Mouse (Mus musculus) bone marrow, adult 2 months (tissue): ENCODE data around the gene Hspb11. TPM values are rescaled to one million over a fixed set of nuclear protein-coding genes. Genes with fewer than 3 reads are reported as not detected.

ENCODE experiments used
- H3K27ac ChIP-seq: fragments of 200-500 bp; 2 replicates; pipeline ENCODE4 v1.5.1; 2012; ENCODE audit warnings: low read depth, mild to moderate bottlenecking, control low read depth, inconsistent platforms, low read length; ENCODE audit not compliant: control insufficient read depth, poor library complexity, insufficient read depth
- H3K4me1 ChIP-seq: fragments of 200-500 bp; 2 replicates; pipeline ENCODE4 v1.6.1; 2011; ENCODE audit warnings: low read length; ENCODE audit not compliant: control insufficient read depth, insufficient read depth
- H3K4me3 ChIP-seq: fragments of 200-500 bp; replicated peaks from 2 replicates; pipeline ENCODE3; 2011; ENCODE audit warnings: mild to moderate bottlenecking, low read depth, low read length, control low read depth; ENCODE audit not compliant: control insufficient read depth
- CTCF ChIP-seq: fragments of 200-500 bp; IDR thresholded peaks from 2 replicates; pipeline ENCODE4 v1.5.1; 2011; ENCODE audit warnings: low read length, control low read depth; ENCODE audit not compliant: control insufficient read depth, insufficient read depth
- POLR2A ChIP-seq: fragments of 200-500 bp; IDR thresholded peaks from 2 replicates; pipeline ENCODE4 v1.6.1; 2011; ENCODE audit warnings: low read depth, mild to moderate bottlenecking, control low read depth, low read length, borderline replicate concordance; ENCODE audit not compliant: control insufficient read depth
- WGBS: fragments of 180-500 bp; shearing (Covaris S2); methylation state at CpG from one replicate; pipeline ENCODE4 v1.1.7; 2018; 5-methylcytosine and 5-hydroxymethylcytosine counted together
- polyA plus RNA-seq: library from polyadenylated mRNA; stranded (reverse); fragments of >200 nt; gene quantifications from 2 replicates; pipeline ENCODE4 v1.2.4, GENCODE M21; 2011; ENCODE audit warnings: low replicate concordance; ENCODE audit not compliant: missing spikeins, insufficient read depth, insufficient read length

The Hspb11 gene
- polyA plus RNA-seq, 1 experiment, result 2.7 TPM

- TF ChIP-seq CTCF, result no peak
- TF ChIP-seq POLR2A, result no peak
- Histone ChIP-seq H3K4me3 (no peak within 1 kb of the TSS), H3K4me1 (no peaks in the 10 kb centered on the region; the same call in none of the 2 replicates), H3K27ac (no peak within 1 kb of the TSS)
- 79% methylated on average over 6 of the region's 6 CpGs for WGBS
Observed at GRCm38 (mm10) chr4:107306966-107307365, 53.6 kb downstream of the Hspb11 start, which contains the start of gene Dio1. Dio1 (minus strand) TSS chr4:107307169.

- Histone ChIP-seq H3K4me3 (peak within 1 kb of the TSS; percentile 79), H3K27ac (no peak within 1 kb of the TSS), H3K4me1 (no peaks in the 10 kb centered on the region)
- 2% methylated on average over 29 of the region's 29 CpGs for WGBS
- TF ChIP-seq CTCF (no peak), POLR2A (peak; percentile 45; the same call in 1 of the 2 replicates)
Observed at GRCm38 (mm10) chr4:107313690-107314478, 60.5 kb downstream of the Hspb11 start, which contains the start of gene Yipf1. Yipf1 (plus strand) TSS chr4:107314363.

GRCm38 (mm10) chr4:107314479-107314805, 61.0 kb downstream of the Hspb11 start:
- H3K27ac ChIP-seq, result no peak overlapping the region
- WGBS, result 7% methylated on average over 7 of the region's 7 CpGs
- H3K4me1 ChIP-seq, result no peaks in the 10 kb centered on the region
- H3K4me3 ChIP-seq, result peak overlapping the region; percentile 79
- TF ChIP-seq POLR2A (no peak), CTCF (no peak)

GRCm38 (mm10) chr4:107318646-107319045, 65.3 kb downstream of the Hspb11 start:
- Histone ChIP-seq H3K4me1 (no peaks in the 10 kb centered on the region), H3K4me3 (no peak overlapping the region), H3K27ac (no peak overlapping the region)
- 91% methylated on average over 8 of the region's 8 CpGs for WGBS
- no peak for TF ChIP-seq CTCF

GRCm38 (mm10) chr4:107321041-107321440, 67.6 kb downstream of the Hspb11 start:
- no peaks in the 10 kb centered on the region for H3K4me1 ChIP-seq
- no peak overlapping the region for H3K4me3 ChIP-seq
- 58% methylated on average over 2 of the region's 2 CpGs for WGBS
- no peak overlapping the region for H3K27ac ChIP-seq
- TF ChIP-seq CTCF (no peak), POLR2A (no peak)

- H3K27ac ChIP-seq, result no peak overlapping the region
- WGBS, result 91% methylated on average over 2 of the region's 2 CpGs
- no peaks in the 10 kb centered on the region for H3K4me1 ChIP-seq
- no peak overlapping the region for H3K4me3 ChIP-seq
- no peak for TF ChIP-seq POLR2A
- TF ChIP-seq CTCF, result no peak
Observed at GRCm38 (mm10) chr4:107323113-107323512, 69.7 kb downstream of the Hspb11 start.

GRCm38 (mm10) chr4:107328530-107328929, 75.1 kb downstream of the Hspb11 start:
- TF ChIP-seq POLR2A (no peak), CTCF (no peak)
- Histone ChIP-seq H3K27ac (no peak overlapping the region), H3K4me3 (no peak overlapping the region), H3K4me1 (no peaks in the 10 kb centered on the region)
- 89% methylated on average over 8 of the region's 8 CpGs for WGBS

Other genes starting within 250 kb of the Hspb11 start
- 37.4 and 40.1 TPM in 2 replicates for gene Mrpl37, start 186.7 kb upstream of the Hspb11 start, polyA plus RNA-seq
- gene Cyb5rl, start 186.6 kb upstream of the Hspb11 start, polyA plus RNA-seq, result 1.5 and 4.7 TPM in 2 replicates
- not detected in 2 replicates for gene Cdcp2, start 156.7 kb upstream of the Hspb11 start, polyA plus RNA-seq
- 30.6 and 44.6 TPM in 2 replicates for gene Tmem59, start 75.2 kb upstream of the Hspb11 start, polyA plus RNA-seq
- 26.5 and 33.5 TPM in 2 replicates for gene Tceanc2, start 74.5 kb upstream of the Hspb11 start, polyA plus RNA-seq
- not detected in 2 replicates for gene Ldlrad1, start 44.4 kb upstream of the Hspb11 start, polyA plus RNA-seq
- 5.9 and 16.0 TPM in 2 replicates for gene Lrrc42, start 61 bp upstream of the Hspb11 start, polyA plus RNA-seq
- gene Dio1, start 53.6 kb downstream of the Hspb11 start, polyA plus RNA-seq, result 0.90 TPM in 1 of 2 replicates, not detected in the other
- gene Yipf1, start 60.8 kb downstream of the Hspb11 start, polyA plus RNA-seq, result 24.4 and 55.6 TPM in 2 replicates
- 5.0 and 17.2 TPM in 2 replicates for gene Ndc1, start 114.2 kb downstream of the Hspb11 start, polyA plus RNA-seq
- not detected in 2 replicates for gene Glis1, start 181.0 kb downstream of the Hspb11 start, polyA plus RNA-seq